Mouse (Mus musculus) olfactory bulb, adult 2 months (tissue): ENCODE results near the gene Aldh3a1.

Source experiments
- CTCF ChIP-seq: fragments of 200-500 bp; IDR thresholded peaks from 2 replicates; pipeline ENCODE4 v1.5.1; 2012; ENCODE audit warnings: low read depth, mild to moderate bottlenecking, low read length, moderate library complexity; ENCODE audit not compliant: insufficient read depth
- POLR2A ChIP-seq: fragments of 200-500 bp; IDR thresholded peaks from 2 replicates; pipeline ENCODE4 v1.6.1; 2012; ENCODE audit warnings: mild to moderate bottlenecking, low read depth, low read length, moderate library complexity; ENCODE audit not compliant: insufficient read depth

- TF ChIP-seq POLR2A = no peak
- no peak for TF ChIP-seq CTCF
Observed at GRCm38 (mm10) chr11:61227816-61228215, 20.5 kb downstream of the Aldh3a1 start.
